Mouse (Mus musculus) limb, embryonic 14.5 days (tissue): ENCODE results near the gene Map4k4. TPM values are rescaled to one million over a fixed set of nuclear protein-coding genes. Genes with fewer than 3 reads are reported as not detected.

ENCODE experiments used
- ATAC-seq: fragments of 200-750 bp; cut with Nextera tagmentation; 2 replicates; pipeline ENCODE4 v1.8.0; 2017; ENCODE audit warnings: low read depth, moderate number of reproducible peaks, moderate TSS enrichment; ENCODE audit not compliant: low FRiP score
- DNase-seq: peaks from one replicate; pipeline ENCODE4 v3.0.0-alpha.2; 2015; ENCODE audit warnings: low spot score
- H3K27ac ChIP-seq: fragments of 300-500 bp; sonication (generic); replicated peaks from 2 replicates; pipeline ENCODE4 v1.5.1; 2014; ENCODE audit warnings: low read depth, mild to moderate bottlenecking, low read length, moderate library complexity, mixed read lengths
- H3K27me3 ChIP-seq: fragments of 300-500 bp; sonication (generic); 2 replicates; pipeline ENCODE4 v1.6.1; 2014; ENCODE audit warnings: low read length, mixed read lengths; ENCODE audit not compliant: control insufficient read depth, insufficient read depth
- H3K36me3 ChIP-seq: fragments of 300-500 bp; sonication (generic); 2 replicates; pipeline ENCODE4 v1.6.1; 2014; ENCODE audit warnings: mild to moderate bottlenecking, low read length, moderate library complexity, mixed read lengths; ENCODE audit not compliant: control insufficient read depth, insufficient read depth
- H3K4me1 ChIP-seq: fragments of 300-500 bp; sonication (generic); 2 replicates; pipeline ENCODE4 v1.6.1; 2014; ENCODE audit warnings: antibody characterized with exemption, low read length, mixed read lengths; ENCODE audit not compliant: control insufficient read depth, insufficient read depth
- H3K4me2 ChIP-seq: fragments of 300-500 bp; sonication (generic); replicated peaks from 2 replicates; pipeline ENCODE4 v1.6.1; 2014; ENCODE audit warnings: low read depth, mild to moderate bottlenecking, low read length, moderate library complexity; ENCODE audit not compliant: severe bottlenecking
- H3K4me3 ChIP-seq: fragments of 300-500 bp; sonication (generic); replicated peaks from 2 replicates; pipeline ENCODE4 v1.5.1; 2014; ENCODE audit warnings: low read length
- H3K9ac ChIP-seq: fragments of 300-500 bp; sonication (generic); 2 replicates; pipeline ENCODE4 v1.6.1; 2014; ENCODE audit warnings: mild to moderate bottlenecking, low read depth, low read length, moderate library complexity; ENCODE audit not compliant: severe bottlenecking
- H3K9me3 ChIP-seq: fragments of 300-500 bp; sonication (generic); 2 replicates; pipeline ENCODE4 v1.6.1; 2016; ENCODE audit warnings: low read length; ENCODE audit not compliant: control insufficient read depth
- POLR2A ChIP-seq: fragments of 200-500 bp; IDR thresholded peaks from 2 replicates; pipeline ENCODE4 v1.8.0; 2012; ENCODE audit warnings: inconsistent platforms, mild to moderate bottlenecking, moderate library complexity, borderline replicate concordance; ENCODE audit not compliant: insufficient read depth, insufficient read length; ENCODE audit errors: extremely low read depth
- WGBS: fragments of 180-500 bp; shearing (Covaris S2); extraction: QIAGEN DNeasy Blood & Tissue Kit; methylation state at CpG from one replicate; pipeline ENCODE4 v1.1.7; 2014; 5-methylcytosine and 5-hydroxymethylcytosine counted together
- polyA plus RNA-seq, 2 experiments: library from polyadenylated mRNA; depleted of rRNA in 1 of 2; stranded (reverse) in 1 of 2; unstranded in 1 of 2; fragments of >200 nt; fragmentation: Nextera tagmentation in 1 of 2; extraction: Ambion mirVana in 1 of 2; gene quantifications; 2 replicates each; pipeline versions ENCODE4 v1.2.1 to v1.2.3; 2012 to 2014

The Map4k4 gene
- polyA plus RNA-seq, 2 experiments = 40.4 to 221 TPM

DNA sequence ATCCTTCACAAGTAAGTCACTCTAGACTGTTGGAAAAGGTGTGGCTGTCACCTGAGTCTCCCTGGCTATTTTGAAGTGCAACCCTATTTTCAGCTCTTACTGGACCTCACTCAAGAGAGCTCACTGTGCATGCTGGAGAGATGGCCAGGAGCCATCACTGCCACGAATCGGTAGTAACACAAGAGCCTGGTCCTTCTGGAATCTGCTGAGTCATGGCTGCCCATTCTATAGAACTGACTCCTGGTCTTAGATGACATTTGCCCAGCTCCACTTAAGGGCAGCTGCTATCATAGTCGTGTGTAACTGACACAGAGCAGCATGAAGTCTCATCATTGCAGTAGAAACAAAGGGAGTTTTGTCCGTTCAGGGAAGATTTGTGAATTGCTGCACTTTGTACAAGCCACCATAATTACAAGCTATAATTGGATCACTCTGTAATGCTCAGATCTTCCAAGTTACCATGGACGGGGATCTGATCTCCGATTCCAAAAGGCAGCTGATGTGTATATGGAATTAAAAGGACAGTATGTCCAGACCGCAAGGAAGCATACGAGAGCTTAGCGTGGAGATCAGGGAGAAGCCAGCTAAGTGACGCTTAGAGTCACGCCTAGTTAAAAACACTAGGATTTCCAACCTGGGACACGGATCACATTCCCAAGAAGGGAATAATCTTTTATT is 133.2 kb downstream of the Map4k4 start:
- DNase-seq = no peak
- H3K4me1 ChIP-seq = no peaks in the 10 kb centered on the region
- H3K36me3 ChIP-seq = no peaks in the 10 kb centered on the region
- H3K27ac ChIP-seq = no peak overlapping the region
- no peak for TF ChIP-seq POLR2A
- no peaks in the 10 kb centered on the region for H3K27me3 ChIP-seq
- no peak overlapping the region for H3K4me2 ChIP-seq
- no peak overlapping the region for H3K4me3 ChIP-seq
- 75% methylated on average over 12 of the region's 12 CpGs for WGBS
- no peak overlapping the region for H3K9ac ChIP-seq
- ATAC-seq = no peak
- no peaks in the 10 kb centered on the region for H3K9me3 ChIP-seq

DNA sequence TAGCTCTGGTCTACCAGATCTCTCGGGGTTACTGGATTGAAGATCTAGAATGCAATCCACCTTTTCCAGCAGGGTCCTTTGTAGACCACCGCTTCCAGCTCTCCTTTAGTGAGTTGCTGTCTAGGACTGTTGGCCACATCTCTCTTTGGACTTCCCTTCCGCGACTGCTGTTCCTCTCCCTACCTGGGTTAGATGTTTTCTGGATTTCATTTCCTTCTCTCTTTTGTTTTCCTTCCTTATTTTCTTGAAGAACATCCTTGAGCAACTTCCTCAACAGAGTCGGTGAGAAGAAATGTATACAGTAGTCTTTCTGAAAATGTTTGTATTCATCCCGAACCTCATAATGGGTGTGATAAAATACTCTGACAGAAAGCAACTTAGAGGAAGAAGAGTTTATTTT is 137.1 kb downstream of the Map4k4 start:
- Histone ChIP-seq H3K9ac (no peak overlapping the region), H3K4me3 (no peak overlapping the region), H3K27me3 (no peaks in the 10 kb centered on the region), H3K4me1 (no peaks in the 10 kb centered on the region), H3K4me2 (no peak overlapping the region), H3K36me3 (no peaks in the 10 kb centered on the region), H3K27ac (no peak overlapping the region), H3K9me3 (no peaks in the 10 kb centered on the region)
- TF ChIP-seq POLR2A = no peak
- ATAC-seq (no peak), DNase-seq (no peak)
- 92% methylated on average over 6 of the region's 6 CpGs for WGBS

DNA sequence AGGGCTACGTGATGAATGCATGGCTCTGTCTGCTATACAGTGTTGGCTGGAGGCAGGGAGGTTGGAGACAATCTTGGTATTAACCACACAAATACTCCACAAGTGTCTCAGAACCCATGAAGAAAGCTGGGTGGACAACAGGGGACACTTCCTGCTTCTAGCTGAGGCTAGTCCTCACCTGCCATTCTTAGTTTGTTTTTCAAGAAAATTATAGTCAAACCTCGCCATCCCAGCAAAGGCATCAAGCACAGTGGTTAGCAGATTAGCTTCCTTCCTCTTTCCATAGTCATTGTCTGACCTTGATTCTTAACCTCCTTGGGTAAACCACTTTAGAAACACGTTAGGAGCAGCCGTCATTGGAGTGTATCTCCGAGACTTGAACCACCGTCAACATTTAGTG is 145.0 kb downstream of the Map4k4 start:
- no peak overlapping the region for H3K4me3 ChIP-seq
- H3K36me3 ChIP-seq = no peaks in the 10 kb centered on the region
- no peak for TF ChIP-seq POLR2A
- H3K9me3 ChIP-seq = no peaks in the 10 kb centered on the region
- WGBS = 85% methylated on average over 6 of the region's 6 CpGs
- no peak overlapping the region for H3K27ac ChIP-seq
- ATAC-seq (no peak), DNase-seq (no peak)
- H3K4me2 ChIP-seq = no peak overlapping the region
- no peak overlapping the region for H3K9ac ChIP-seq
- no peaks in the 10 kb centered on the region for H3K27me3 ChIP-seq
- H3K4me1 ChIP-seq = no peaks in the 10 kb centered on the region

DNA sequence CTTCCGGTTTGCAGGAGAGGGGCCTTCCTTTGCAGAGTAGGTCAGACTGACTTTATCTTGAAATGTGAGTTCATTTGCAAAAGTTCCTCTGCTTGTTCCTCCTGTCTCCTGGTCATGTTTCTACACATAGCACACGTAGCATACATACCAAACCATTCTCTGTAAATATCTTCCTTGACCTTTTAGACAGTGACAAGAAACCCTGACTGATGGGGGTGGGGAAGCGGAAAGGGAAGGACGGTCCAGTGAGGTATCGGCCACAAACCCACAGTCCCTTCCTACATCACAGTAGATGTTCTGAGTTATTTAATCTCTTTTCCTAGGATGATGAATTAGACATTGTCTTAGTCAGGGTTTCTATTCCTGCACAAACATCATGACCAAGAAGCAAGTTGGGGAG is 145.9 kb downstream of the Map4k4 start:
- DNase-seq (no peak), ATAC-seq (no peak)
- Histone ChIP-seq H3K9ac (no peak overlapping the region), H3K4me1 (no peaks in the 10 kb centered on the region), H3K4me2 (no peak overlapping the region), H3K9me3 (no peaks in the 10 kb centered on the region), H3K27ac (no peak overlapping the region), H3K27me3 (no peaks in the 10 kb centered on the region), H3K36me3 (no peaks in the 10 kb centered on the region), H3K4me3 (no peak overlapping the region)
- no peak for TF ChIP-seq POLR2A
- WGBS = 81% methylated on average over 5 of the region's 5 CpGs

DNA sequence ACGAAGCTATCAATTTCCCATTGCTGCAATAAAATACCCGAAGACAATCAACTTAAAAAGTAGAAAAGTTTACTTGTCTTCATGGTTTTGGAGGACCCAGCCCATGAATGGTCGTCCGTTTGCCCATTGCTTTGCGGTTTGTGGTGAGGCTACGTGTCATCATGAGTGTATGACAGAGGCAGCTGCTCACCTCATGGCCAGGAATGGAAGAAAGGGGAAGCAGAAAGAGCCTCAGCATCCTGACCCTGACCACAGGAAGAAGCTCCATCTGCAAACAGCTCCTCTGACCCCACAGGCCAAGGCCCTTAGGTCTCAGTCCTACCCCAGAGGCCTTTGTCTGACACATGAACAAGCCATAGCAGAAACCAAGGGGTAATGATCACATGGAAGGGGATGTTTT is 150.4 kb downstream of the Map4k4 start:
- H3K36me3 ChIP-seq = no peaks in the 10 kb centered on the region
- WGBS = 89% methylated on average over 6 of the region's 6 CpGs
- no peak overlapping the region for H3K27ac ChIP-seq
- H3K27me3 ChIP-seq = no peaks in the 10 kb centered on the region
- no peaks in the 10 kb centered on the region for H3K9me3 ChIP-seq
- no peak for ATAC-seq
- H3K4me2 ChIP-seq = no peak overlapping the region
- TF ChIP-seq POLR2A = no peak
- no peak overlapping the region for H3K4me3 ChIP-seq
- no peak for DNase-seq
- no peak overlapping the region for H3K9ac ChIP-seq
- H3K4me1 ChIP-seq = no peaks in the 10 kb centered on the region
